Mouse (Mus musculus) frontal cortex, postnatal 10 days (tissue): ENCODE results near the gene Klra7.
"Not testable (repeated sequence)": the region's sequence is repeated elsewhere in the genome, so short reads cannot be mapped to it uniquely, and the experiment has no call there.

Experiments used
- DNase-seq, 2 experiments: peaks; one replicate each; pipeline ENCODE4 v3.0.0; 2022; ENCODE audit warnings: low spot score in 2 of 2, mixed read lengths in 1 of 2

Klra7 gene

DNA sequence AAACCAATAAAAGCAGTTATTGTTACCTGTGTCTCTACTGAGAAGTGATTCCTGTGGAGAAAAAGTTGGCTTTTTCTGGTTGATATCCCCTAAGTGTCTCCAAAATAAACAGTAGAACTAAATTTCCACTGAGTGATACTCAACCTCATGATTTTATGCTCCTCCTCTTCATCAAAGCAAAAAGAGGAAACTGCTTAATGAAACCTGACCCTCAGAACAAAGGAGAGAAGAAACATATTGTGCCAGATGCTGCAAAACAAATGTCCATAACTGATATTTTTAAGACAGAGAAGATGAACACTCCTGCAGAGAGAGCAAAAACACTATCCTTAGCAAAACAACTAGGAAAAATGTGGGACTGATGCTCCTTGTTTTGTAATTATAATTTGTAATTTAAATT, at the start of gene Klra7:
Gene Klra7 (minus strand): TSS at position 101 of the 400 bp plus-strand sequence.
- no peak for DNase-seq

DNA sequence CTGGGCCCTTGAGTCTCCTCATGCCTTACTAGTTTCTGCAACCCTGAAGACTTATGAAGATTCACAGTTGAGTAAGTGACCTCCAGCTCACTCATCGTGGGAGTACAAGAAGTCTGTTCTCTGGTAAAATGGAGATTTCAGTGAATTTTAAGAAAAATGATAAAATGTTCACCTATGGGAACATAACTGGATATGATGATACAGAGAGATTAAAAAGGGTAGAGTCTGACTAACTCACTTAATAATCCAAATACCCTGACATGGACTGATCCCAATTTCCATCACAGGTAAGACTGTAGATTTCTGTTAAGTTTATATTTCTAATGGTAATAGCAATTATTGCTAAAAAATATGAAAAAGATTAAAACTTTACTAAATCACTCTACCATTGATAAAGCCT, 48.7 kb upstream of the Klra7 start, which contains the start of gene Klra10:
Gene Klra10 (minus strand): TSS at position 101 of the 400 bp plus-strand sequence.
- not testable (repeated sequence) for DNase-seq

DNA sequence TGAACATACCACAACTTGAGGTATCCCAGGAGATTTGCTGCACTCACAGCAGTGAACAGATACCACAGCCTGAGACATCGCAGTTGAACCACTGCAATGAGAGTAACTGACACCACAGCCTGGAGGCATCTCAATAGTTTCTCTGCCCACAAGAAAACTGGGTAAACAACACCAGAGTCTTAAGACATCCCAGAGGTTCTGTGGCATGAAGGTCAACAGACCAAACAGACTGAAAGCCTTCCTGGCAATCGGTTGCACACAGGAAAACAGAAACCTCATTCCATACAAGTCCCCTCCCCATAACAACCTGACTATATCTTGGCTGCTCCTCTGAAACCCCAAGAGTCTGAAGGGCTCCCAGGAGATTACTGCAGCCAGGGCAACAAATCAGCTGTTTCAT, 22.2 kb upstream of the Klra7 start:
- DNase-seq, result no peak

DNA sequence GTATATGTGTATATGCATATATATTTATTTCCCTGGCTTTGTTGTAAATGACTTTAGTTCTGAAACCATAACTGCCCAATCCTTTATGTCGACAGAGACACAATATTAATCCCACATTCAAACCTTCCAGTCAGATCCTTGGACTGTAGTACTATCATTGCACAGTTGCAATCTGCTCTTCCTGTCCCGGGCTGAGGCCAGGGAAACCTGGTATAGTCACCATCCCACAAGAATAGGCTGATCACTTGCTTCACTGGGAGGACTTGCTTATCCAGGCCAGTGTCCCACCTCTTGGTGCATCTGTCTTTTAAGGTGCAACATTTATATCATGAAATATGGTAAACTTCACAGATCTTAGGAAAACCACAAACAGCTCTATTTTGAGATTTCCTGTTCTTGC, 4.4 kb upstream of the Klra7 start:
- no peak for DNase-seq

DNA sequence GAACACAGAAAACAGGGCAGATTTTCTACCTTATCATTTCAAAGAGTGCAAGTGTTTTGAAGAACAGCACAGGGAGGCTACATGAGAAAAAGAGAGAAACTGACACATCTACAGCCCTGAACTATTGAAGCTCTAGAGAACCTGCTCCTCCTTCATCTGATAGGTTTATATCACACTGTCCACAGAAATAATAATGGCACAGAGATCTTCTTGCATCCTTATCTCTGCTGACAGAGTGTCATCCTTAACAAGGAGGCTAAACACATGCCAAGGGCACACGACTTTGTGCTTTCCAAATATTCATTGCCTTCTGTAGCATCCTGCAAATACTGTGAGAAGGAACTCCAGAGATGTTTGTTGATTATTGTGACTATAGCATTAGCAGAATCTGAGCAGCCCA, 3.5 kb upstream of the Klra7 start:
- DNase-seq, result no peak

DNA sequence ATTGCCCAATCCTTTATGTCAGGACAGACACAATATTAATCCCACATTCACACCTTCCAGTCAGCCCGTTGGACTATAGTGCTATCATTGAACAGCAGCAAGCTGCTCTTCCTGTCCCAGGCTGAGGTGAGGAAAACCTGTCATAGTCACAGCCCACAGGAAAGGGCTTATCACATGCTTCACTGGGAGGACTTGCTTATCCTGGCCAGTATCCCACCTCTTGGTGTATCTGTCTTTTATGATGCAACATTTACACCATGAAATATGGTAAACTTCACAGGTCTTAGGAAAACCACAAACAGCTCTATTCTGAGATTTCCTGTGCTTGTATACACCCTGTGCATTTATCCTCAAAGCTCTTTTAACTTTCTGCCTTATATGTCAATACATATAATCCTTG, 35.7 kb downstream of the Klra7 start:
- not testable (repeated sequence) for DNase-seq

DNA sequence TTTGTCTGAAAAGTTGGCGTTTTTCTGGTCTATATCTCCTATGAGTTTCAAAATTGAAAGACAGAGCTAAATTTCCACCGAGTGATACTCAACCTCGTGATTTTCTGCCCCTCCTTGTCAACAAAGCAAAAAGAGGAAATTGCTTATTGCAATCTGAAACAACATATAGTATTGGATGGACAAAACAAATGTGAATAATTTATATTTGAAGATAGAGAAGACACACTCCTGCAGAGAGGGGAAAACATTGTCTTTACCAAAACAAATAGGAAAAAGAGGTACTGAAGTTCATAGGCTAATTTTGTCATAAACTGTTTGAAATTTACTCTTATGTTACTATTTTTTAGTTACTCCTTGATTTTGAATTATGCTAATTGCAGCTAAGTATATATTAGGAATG, 40.1 kb downstream of the Klra7 start, which contains the start of gene Klra9:
Gene Klra9 (minus strand): TSS at position 101 of the 400 bp plus-strand sequence.
- DNase-seq, result not testable (repeated sequence)
